Mouse (Mus musculus) B cell, adult 2 months (primary cell): ENCODE results near the gene Tmem205.

Source experiments
- DNase-seq, 2 experiments: peaks; one replicate each; pipeline ENCODE4 v3.0.0; 2022

The Tmem205 gene

DNA sequence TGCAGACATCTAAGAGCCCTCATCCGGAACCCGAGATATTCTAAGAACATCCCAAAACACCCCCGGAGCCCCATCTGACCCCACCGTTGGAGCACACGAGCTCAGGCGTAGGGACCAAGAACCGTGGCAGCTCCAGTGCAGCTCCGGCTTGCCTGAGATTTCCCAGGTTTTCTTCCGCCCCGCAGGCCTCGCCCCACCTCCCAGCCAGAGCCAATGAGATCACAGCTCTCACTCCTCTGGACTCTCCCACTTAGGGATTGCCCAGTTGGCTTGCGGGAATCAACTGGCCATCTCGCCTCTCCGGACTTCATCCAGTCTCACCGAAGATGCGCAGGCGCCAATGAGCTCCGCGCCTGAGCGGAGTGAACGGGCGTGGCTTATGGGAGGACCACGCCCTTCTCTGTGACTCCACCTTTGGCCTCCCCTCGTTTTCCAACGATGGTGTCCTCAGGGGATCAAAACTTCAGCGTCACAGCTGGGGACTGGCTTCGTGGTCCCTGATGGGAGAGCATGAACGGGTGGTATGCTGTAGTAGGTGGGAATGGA is at the start of gene Tmem205, which contains the start of gene Ccdc159:
Gene Tmem205, minus strand, starts transcription at position 349 of the 546 bp plus-strand sequence.
Gene Ccdc159, plus strand, starts transcription at position 264 of the 546 bp plus-strand sequence.
- DNase-seq, result no peak

DNA sequence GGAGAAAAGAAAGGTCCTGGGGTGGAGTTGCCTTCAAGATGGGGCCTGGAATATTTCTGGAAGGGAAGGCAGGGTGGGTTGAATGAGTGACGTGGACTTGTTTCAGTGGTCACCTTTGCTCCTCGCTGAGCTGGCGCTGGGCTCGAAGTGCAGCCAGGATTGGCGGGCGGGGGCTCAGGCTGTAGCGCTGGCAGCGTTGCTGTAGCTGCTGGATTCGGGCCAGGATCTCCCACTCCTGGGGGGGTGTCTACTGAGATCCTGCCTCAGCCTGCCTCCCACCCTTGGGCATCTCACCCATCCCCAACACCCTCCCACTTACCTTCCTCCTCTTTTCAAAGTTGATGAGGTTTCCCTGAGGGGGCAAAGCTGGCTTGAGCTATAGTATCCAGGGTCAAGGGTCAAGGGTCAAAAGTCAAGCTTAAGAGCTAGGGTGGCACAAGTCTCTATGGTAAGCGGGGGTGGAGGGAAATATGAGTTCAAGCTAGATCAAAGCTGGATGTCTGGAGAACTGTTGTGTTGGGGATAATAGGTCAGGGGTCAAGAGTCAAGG is 49.3 kb upstream of the Tmem205 start:
- no peak for DNase-seq

DNA sequence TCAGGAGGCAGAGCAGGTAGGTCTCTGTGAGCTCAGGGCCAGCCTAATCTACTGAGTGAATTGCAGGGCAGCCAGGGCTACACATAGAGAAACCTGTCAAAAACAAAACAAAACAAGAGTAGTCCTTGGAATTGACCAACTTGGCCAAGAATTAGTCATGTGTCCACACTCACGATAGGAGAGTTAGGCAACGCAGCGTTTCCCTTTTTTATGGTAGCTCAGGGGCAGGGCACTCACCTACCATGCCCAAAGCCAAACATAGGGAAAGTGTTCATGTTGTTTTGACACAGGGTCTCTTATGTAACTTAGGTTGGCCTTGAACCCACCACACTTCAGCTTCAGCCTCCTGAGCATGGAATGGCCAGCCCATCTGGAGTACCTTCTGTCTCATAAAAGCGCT is 41.9 kb upstream of the Tmem205 start:
- no peak for DNase-seq

DNA sequence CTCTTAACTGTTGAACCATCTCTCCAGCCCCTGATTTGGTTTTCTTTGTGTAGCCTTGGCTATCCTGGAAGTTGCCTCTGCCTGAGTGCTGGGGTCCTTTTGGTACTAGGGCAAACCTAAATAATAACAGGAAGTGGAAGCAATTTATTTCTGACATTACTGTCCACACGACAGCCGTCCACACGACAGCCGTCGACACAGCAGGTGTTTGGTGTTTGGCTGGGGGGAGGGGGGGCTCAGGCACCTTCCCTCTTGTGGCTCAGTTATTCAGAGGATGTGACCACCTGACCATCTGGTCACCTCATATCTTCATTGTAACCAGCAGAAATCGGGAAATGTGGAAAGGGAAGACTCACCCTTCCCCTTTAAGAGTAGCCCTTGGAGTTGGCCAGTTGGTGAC is 41.5 kb upstream of the Tmem205 start:
- DNase-seq, result no peak

DNA sequence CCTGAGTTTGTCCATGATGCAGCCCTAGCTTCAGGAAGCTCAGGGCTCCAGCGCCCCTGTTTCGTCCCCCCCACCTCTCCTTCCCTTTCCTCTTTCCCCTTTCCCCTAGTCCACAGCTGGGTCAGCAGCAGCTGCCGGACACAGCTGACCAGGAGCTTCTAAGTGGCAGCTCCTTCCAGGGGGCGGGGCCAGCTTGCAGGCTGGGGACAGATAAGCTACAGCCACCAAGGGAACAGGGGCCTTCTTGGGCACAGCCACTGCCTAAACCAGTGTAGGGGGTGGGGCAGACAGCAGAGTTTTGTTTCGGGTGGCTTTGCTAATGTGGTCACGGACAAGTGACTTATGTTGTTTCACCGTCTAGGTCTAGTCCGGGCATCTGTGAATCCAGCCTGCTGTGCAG is 36.1 kb upstream of the Tmem205 start, which contains the start of gene Epor:
Gene Epor, minus strand, starts transcription at position 90 of the 400 bp plus-strand sequence.
- DNase-seq, result no peak

GRCm38 (mm10) chr9:21962416-21963059 is 35.2 kb upstream of the Tmem205 start:
- peak; percentile 50 to 57 for DNase-seq

DNA sequence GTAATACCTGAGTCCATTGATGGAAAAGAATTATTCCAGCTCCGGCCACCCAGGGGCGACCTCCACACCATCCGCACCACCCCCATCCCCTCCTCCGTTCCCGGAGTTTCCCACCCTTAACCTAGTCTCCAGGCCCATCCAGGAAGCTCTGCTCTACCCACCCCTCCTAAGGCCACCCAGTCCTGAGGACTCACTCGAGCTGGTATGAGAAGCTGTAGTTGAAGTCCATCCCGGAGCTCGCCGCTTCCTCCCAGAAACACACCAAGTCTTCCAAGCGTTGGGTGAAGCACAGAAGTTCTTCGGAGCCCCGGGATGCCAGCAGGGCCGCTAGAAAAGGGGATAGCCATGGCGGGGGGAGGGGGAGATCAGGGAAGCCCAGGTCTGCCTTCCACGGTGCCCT is 34.7 kb upstream of the Tmem205 start:
- no peak for DNase-seq

DNA sequence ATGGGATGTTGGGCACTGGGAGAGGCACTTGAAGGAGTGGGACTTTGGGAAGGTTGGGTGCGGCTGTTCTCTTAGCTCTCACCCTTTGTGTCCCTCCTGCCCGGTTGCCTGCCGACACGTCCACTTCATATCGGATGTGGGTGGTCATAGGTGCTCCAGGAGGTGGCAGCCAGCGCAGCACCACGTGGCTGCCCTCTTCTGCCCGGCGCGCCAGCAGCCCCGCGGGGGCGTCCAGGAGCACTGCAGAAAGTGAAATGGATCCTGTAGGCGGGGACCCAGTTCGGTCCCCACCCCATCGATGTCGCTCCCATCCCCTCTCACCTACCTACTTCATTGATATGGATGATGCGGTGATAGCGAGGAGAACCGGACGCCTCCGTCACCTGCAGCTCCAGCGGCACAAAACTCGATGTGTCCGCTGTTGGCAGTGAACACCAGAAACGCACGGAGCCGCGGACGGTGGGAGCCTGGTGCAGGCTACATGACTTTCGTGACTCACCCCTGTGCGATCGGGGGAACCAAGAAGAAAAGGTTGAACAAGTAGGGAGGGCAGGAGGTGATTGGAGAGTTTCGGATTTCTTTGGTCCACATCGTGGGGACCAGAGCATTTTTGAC is 34.1 kb upstream of the Tmem205 start:
- DNase-seq, result peak in 1 of 2 experiments; percentile 20

DNA sequence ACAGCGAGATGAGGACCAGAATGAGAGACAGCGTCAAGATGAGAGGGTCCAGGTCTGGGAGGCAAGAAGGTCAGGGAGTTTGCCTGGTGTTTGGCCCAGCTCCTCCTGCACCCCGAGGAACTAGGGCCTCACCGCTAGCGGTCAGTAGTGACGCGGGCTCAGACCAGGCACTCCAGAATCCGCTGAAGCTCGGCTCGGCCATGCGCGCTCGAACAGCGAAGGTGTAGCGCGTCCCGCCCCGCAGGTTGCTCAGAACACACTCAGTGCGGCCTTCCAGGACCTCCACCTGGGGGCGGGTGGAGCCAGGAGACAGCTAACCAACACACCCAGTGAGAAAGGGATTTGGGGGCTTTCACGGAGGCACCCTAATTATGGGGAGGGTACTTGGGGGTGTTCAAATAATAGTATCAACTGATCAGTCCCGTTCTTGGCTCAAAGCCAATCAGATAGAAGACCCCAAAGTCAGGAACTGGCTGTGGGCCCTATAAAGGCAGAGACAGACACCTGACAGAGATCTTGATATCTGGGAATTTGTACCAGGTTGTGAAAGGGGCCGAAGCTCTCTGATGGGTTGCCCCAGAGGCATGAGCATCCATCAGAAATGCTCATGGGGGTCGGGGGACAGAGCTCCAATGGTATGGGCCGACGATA is 33.3 kb upstream of the Tmem205 start:
- no peak for DNase-seq

- DNase-seq, result no peak
Observed at GRCm38 (mm10) chr9:21960135-21960534, 32.8 kb upstream of the Tmem205 start.

DNA sequence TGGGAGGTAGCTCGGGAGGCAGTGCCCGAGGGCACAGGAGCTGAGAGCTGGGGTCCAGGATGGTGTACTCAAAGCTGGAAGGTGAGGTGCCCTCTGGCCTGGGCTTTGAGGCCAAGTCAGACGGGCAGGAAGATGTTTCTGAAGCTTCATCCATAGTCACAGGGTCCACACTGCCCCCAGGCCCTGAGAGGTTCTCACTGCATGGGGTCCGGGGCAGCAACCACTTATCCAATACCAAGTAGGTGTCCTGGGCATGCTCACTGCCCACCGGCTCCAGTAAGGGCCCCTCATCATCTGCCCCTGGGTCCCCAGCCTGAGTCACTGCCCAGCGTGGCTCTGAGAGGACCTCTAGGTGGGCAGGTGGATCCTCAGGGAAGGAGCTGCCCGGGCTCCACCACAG is 31.9 kb upstream of the Tmem205 start:
- no peak for DNase-seq

DNA sequence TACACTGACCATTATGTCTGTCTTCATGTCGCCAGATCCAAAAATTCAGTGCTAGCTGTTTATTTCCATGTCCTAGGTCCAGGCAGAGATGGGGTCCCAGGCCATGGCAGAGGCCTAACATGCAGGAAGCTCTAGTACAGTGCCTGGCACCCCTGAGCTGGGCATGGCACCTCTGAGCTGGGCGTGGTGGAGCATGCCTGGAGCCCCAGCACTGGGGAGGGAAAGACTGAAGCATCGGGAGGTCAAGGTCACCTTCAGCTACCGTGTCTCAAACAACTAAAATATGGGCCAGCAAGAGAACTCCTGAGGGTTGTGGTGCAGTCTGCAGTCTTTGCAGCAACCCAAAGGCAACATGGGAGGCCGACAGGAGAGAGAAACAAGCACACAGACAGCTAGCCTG is 31.0 kb upstream of the Tmem205 start:
- no peak for DNase-seq

DNA sequence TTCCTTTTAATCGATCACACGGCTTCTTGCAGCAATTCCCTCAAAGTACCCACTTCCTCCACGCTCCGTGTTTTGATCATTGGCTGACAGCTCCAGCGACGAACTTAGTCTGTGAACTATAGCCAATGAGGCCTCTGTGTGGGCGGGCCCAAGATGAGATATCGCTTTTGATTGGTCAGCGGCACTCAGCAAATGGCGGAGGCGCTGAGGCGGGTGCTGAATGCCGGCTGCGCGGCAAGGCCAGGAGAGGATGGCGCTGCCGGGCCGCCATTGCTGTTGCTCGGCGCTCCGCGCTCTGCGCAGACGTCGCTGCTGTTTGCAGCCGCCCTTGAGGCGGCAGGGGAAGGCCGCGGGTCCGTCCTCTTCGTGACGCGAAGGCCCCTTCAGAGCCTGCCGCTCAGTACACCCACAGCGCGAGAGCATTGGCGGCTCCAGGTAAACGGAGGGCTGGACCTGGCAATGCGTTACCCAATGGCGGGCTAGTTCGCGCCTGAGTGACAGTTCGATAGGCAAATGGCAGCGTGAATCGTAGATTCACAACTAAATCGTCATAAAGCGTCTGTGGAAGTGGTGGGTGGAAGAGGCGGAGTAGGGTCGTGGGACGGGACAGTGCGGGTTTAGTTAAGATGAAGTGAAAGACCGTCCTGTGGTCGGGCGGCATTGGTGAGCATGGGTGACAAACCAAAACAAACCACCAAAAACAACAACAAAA is 28.4 kb upstream of the Tmem205 start, which contains the start of gene Swsap1:
Gene Swsap1, plus strand, starts transcription at position 186 of the 712 bp plus-strand sequence.
- peak; percentile 95 to 96 for DNase-seq

DNA sequence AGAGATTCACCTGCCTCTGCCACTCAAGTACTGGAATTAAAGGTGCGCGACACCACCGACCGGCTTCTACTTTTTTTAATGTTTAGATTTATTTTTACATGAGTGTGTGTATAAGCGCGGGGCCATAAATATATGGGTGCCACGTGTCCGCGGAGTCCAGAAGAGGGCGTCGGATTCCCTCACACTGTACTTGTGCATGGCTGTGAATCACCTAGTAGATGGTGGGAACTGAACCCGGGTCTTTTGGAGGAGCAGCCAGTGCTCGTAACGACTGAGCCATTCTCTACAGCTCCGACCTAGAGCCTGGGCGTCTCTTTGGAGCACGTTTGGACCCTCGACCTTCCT is 27.8 kb upstream of the Tmem205 start:
- no peak for DNase-seq

GRCm38 (mm10) chr9:21954635-21955034 is 27.3 kb upstream of the Tmem205 start:
- no peak for DNase-seq

GRCm38 (mm10) chr9:21953600-21953999 is 26.2 kb upstream of the Tmem205 start:
- no peak for DNase-seq

DNA sequence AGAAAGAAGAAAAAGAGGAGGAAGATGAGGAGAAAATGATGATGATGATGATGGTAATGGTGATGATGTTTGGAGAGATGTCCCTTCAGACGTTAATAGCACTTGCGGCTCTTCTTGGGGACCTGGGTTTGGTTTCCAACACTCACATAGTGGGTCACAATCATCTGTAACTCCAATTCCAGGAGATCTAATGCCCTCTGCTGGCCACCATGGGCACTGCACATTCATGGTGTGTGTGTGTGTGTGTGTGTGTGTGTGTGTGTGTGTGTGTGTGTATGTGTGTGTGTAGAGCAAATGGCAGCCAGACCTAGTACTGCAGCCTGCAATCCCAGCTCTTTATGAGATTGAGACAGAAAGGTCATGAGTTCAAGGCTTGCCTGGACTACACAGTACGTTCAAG is 24.6 kb upstream of the Tmem205 start:
- DNase-seq, result peak; percentile 49 to 52

DNA sequence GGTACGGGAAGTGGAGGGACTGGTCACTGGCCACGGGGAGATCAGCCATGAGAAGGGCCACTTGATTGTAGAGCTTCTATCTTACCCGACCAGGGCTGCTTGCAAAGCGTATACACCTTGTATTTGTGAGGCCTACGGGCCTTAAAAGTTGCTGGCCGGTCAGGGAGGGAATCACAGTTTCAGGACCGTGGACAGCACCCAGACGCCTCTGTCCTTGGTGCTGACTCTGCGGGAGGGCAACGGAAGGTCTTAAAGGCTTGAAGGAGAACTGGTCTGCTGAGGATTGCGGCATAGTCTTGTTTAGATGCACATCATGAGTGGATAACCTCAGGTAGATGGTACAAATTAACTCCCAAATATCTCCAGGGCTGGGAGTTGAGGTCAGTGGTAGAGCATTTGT is 23.0 kb upstream of the Tmem205 start:
- peak; percentile 84 to 85 for DNase-seq

- no peak for DNase-seq
Observed at GRCm38 (mm10) chr9:21948790-21949189, 21.4 kb upstream of the Tmem205 start.

GRCm38 (mm10) chr9:21948146-21948545 is 20.8 kb upstream of the Tmem205 start:
- DNase-seq, result no peak

- DNase-seq, result no peak
Observed at GRCm38 (mm10) chr9:21947540-21948130, 20.3 kb upstream of the Tmem205 start.

- no peak for DNase-seq
Observed at GRCm38 (mm10) chr9:21944267-21944666, 16.9 kb upstream of the Tmem205 start.
